Mouse (Mus musculus): ENCODE measurements around the gene 1810065E05Rik. TPM values are rescaled to one million over a fixed set of nuclear protein-coding genes. Genes with fewer than 3 reads are reported as not detected.

Gene 1810065E05Rik
- polyA plus RNA-seq, 1 experiment from 2014 or later = not detected

- no peaks in the 10 kb centered on the region for H3K27me3 ChIP-seq (ENCODE audit: control insufficient read depth, insufficient read depth, low read length)
- H3K4me2 ChIP-seq (ENCODE audit: low read length) = no peak overlapping the region
- 68% methylated on average over 3 of the region's 3 CpGs for WGBS
- no peaks in the 10 kb centered on the region for H3K4me1 ChIP-seq (ENCODE audit: control insufficient read depth in 2 of 2, insufficient read depth in 2 of 2, low read length in 2 of 2)
- H3K27ac ChIP-seq (replicated peaks in 1 of 2; ENCODE audit: control insufficient read depth in 1 of 2, insufficient read depth in 1 of 2, low read depth in 2 of 2, low read length in 2 of 2) = no peak overlapping the region
- H3K9ac ChIP-seq (ENCODE audit: low read length) = no peak overlapping the region
- no peak overlapping the region for H3K4me3 ChIP-seq (ENCODE audit: control insufficient read depth in 1 of 2, insufficient read depth in 1 of 2, low read depth in 1 of 2, low read length in 2 of 2)
- H3K9me3 ChIP-seq (ENCODE audit: control insufficient read depth, low read length) = no peaks in the 10 kb centered on the region
- ATAC-seq (ENCODE audit: insufficient number of reproducible peaks, insufficient read depth, low FRiP score, low read depth) = no peak
- no peaks in the 10 kb centered on the region for H3K36me3 ChIP-seq (ENCODE audit: control insufficient read depth, insufficient read depth, low read length)
These were observed 12.8 kb upstream of the 1810065E05Rik start for GRCm38 (mm10) chr11:58408066-58408465.

DNA sequence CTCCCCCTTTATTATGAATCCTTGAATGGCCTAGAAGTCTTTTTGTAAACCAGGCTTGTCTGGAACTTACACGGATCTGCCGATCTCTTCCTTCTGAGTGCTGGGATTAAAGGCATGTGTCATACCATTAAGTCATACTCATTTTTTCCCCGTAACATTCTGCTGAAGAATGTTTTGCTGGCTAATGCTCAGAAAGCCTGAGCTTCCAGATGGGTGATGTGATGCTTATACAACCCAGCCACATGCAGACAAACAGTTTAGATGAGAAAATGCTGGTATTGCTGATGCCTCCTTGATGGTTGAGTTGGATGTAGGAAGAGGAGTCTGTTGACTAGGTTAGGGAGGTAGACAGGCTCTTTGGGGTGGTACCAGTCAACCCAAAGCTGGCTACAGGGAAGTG is 2.6 kb upstream of the 1810065E05Rik start:
- Histone ChIP-seq H3K4me3 (ENCODE audit: control insufficient read depth in 1 of 2, insufficient read depth in 1 of 2, low read depth in 1 of 2, low read length in 2 of 2) (no peak overlapping the region), H3K4me2 (ENCODE audit: low read length) (no peak overlapping the region), H3K27me3 (ENCODE audit: control insufficient read depth, insufficient read depth, low read length) (no peaks in the 10 kb centered on the region), H3K9me3 (ENCODE audit: control insufficient read depth, low read length) (no peaks in the 10 kb centered on the region), H3K36me3 (ENCODE audit: control insufficient read depth, insufficient read depth, low read length) (no peaks in the 10 kb centered on the region), H3K9ac (ENCODE audit: low read length) (no peak overlapping the region), H3K4me1 (ENCODE audit: control insufficient read depth in 2 of 2, insufficient read depth in 2 of 2, low read length in 2 of 2) (peaks cover 6 to 7% of the 10 kb centered on the region in 2 experiments; a peak in 2 of 4 replicates), H3K27ac (replicated peaks in 1 of 2; ENCODE audit: control insufficient read depth in 1 of 2, insufficient read depth in 1 of 2, low read depth in 2 of 2, low read length in 2 of 2) (no peak overlapping the region)
- no peak for ATAC-seq (ENCODE audit: insufficient number of reproducible peaks, insufficient read depth, low FRiP score, low read depth)
- WGBS = 54% methylated on average over 3 of the region's 3 CpGs

- no peaks in the 10 kb centered on the region for H3K4me1 ChIP-seq (ENCODE audit: control insufficient read depth in 2 of 2, insufficient read depth in 2 of 2, low read length in 2 of 2)
- WGBS = 82% methylated on average over 3 of the region's 3 CpGs
- H3K9ac ChIP-seq (ENCODE audit: low read length) = no peak within 1 kb of the TSS
- no peaks in the 10 kb centered on the region for H3K27me3 ChIP-seq (ENCODE audit: control insufficient read depth, insufficient read depth, low read length)
- H3K36me3 ChIP-seq (ENCODE audit: control insufficient read depth, insufficient read depth, low read length) = no peaks in the 10 kb centered on the region
- no peak within 1 kb of the TSS for H3K4me3 ChIP-seq (ENCODE audit: control insufficient read depth in 1 of 2, insufficient read depth in 1 of 2, low read depth in 1 of 2, low read length in 2 of 2)
- no peaks in the 10 kb centered on the region for H3K9me3 ChIP-seq (ENCODE audit: control insufficient read depth, low read length)
- ATAC-seq (ENCODE audit: insufficient number of reproducible peaks, insufficient read depth, low FRiP score, low read depth) = no peak
- no peak within 1 kb of the TSS for H3K4me2 ChIP-seq (ENCODE audit: low read length)
- H3K27ac ChIP-seq (replicated peaks in 1 of 2; ENCODE audit: control insufficient read depth in 1 of 2, insufficient read depth in 1 of 2, low read depth in 2 of 2, low read length in 2 of 2) = no peak within 1 kb of the TSS
These were observed 11.3 kb downstream of the 1810065E05Rik start, which contains the start of gene Gm12253 for GRCm38 (mm10) chr11:58432259-58432658. Gene Gm12253 (plus strand): TSS chr11:58432559.

GRCm38 (mm10) chr11:58437866-58438265 is 17.0 kb downstream of the 1810065E05Rik start:
- WGBS = 63% methylated on average over 5 of the region's 5 CpGs
- Histone ChIP-seq H3K4me1 (ENCODE audit: control insufficient read depth in 2 of 2, insufficient read depth in 2 of 2, low read length in 2 of 2) (no peaks in the 10 kb centered on the region), H3K27me3 (ENCODE audit: control insufficient read depth, insufficient read depth, low read length) (no peaks in the 10 kb centered on the region), H3K36me3 (ENCODE audit: control insufficient read depth, insufficient read depth, low read length) (no peaks in the 10 kb centered on the region), H3K9ac (ENCODE audit: low read length) (no peak overlapping the region), H3K4me2 (ENCODE audit: low read length) (no peak overlapping the region), H3K4me3 (ENCODE audit: control insufficient read depth in 1 of 2, insufficient read depth in 1 of 2, low read depth in 1 of 2, low read length in 2 of 2) (no peak overlapping the region), H3K27ac (replicated peaks in 1 of 2; ENCODE audit: control insufficient read depth in 1 of 2, insufficient read depth in 1 of 2, low read depth in 2 of 2, low read length in 2 of 2) (no peak overlapping the region), H3K9me3 (ENCODE audit: control insufficient read depth, low read length) (no peaks in the 10 kb centered on the region)
- no peak for ATAC-seq (ENCODE audit: insufficient number of reproducible peaks, insufficient read depth, low FRiP score, low read depth)

- no peak for ATAC-seq (ENCODE audit: insufficient number of reproducible peaks, insufficient read depth, low FRiP score, low read depth)
- H3K4me2 ChIP-seq (ENCODE audit: low read length) = no peak within 1 kb of the TSS
- 93% methylated on average over 9 of the region's 9 CpGs for WGBS
These were observed 31.8 kb downstream of the 1810065E05Rik start, which contains the start of gene Lypd9 for GRCm38 (mm10) chr11:58452759-58453158. Gene Lypd9 (minus strand): TSS chr11:58452923.

GRCm38 (mm10) chr11:58453592-58453991 is 32.7 kb downstream of the 1810065E05Rik start:
- Histone ChIP-seq H3K9ac (ENCODE audit: low read length) (no peak overlapping the region), H3K9me3 (ENCODE audit: control insufficient read depth, low read length) (0 out of 2 replicates have a peak, but pooled peaks cover 4% of the 10 kb centered on the region), H3K4me2 (ENCODE audit: low read length) (no peak overlapping the region), H3K36me3 (ENCODE audit: control insufficient read depth, insufficient read depth, low read length) (no peaks in the 10 kb centered on the region), H3K4me3 (ENCODE audit: control insufficient read depth in 1 of 2, insufficient read depth in 1 of 2, low read depth in 1 of 2, low read length in 2 of 2) (no peak overlapping the region), H3K27me3 (ENCODE audit: control insufficient read depth, insufficient read depth, low read length) (no peaks in the 10 kb centered on the region), H3K27ac (replicated peaks in 1 of 2; ENCODE audit: control insufficient read depth in 1 of 2, insufficient read depth in 1 of 2, low read depth in 2 of 2, low read length in 2 of 2) (no peak overlapping the region), H3K4me1 (ENCODE audit: control insufficient read depth in 2 of 2, insufficient read depth in 2 of 2, low read length in 2 of 2) (no peaks in the 10 kb centered on the region)
- WGBS = 49% methylated on average over 4 of the region's 4 CpGs
- no peak for ATAC-seq (ENCODE audit: insufficient number of reproducible peaks, insufficient read depth, low FRiP score, low read depth)

More at GRCm38 (mm10) chr11:58452759-58453158, 31.8 kb downstream of the 1810065E05Rik start, which contains the start of gene Lypd9:
- Histone ChIP-seq H3K4me1 (ENCODE audit: control insufficient read depth in 2 of 2, insufficient read depth in 2 of 2, low read length in 2 of 2) (no peaks in the 10 kb centered on the region), H3K27ac (replicated peaks in 1 of 2; ENCODE audit: control insufficient read depth in 1 of 2, insufficient read depth in 1 of 2, low read depth in 2 of 2, low read length in 2 of 2) (no peak within 1 kb of the TSS), H3K36me3 (ENCODE audit: control insufficient read depth, insufficient read depth, low read length) (no peaks in the 10 kb centered on the region), H3K4me3 (ENCODE audit: control insufficient read depth in 1 of 2, insufficient read depth in 1 of 2, low read depth in 1 of 2, low read length in 2 of 2) (no peak within 1 kb of the TSS), H3K27me3 (ENCODE audit: control insufficient read depth, insufficient read depth, low read length) (no peaks in the 10 kb centered on the region), H3K9ac (ENCODE audit: low read length) (no peak within 1 kb of the TSS), H3K9me3 (ENCODE audit: control insufficient read depth, low read length) (0 out of 2 replicates have a peak, but pooled peaks cover 7% of the 10 kb centered on the region)

- H3K9ac ChIP-seq (ENCODE audit: low read length) = no peak within 1 kb of the TSS
- no peaks in the 10 kb centered on the region for H3K27me3 ChIP-seq (ENCODE audit: control insufficient read depth, insufficient read depth, low read length)
- H3K9me3 ChIP-seq (ENCODE audit: control insufficient read depth, low read length) = no peaks in the 10 kb centered on the region
- H3K4me1 ChIP-seq (ENCODE audit: control insufficient read depth in 2 of 2, insufficient read depth in 2 of 2, low read length in 2 of 2) = no peaks in the 10 kb centered on the region
- no peak within 1 kb of the TSS for H3K27ac ChIP-seq (replicated peaks in 1 of 2; ENCODE audit: control insufficient read depth in 1 of 2, insufficient read depth in 1 of 2, low read depth in 2 of 2, low read length in 2 of 2)
- ATAC-seq (ENCODE audit: insufficient number of reproducible peaks, insufficient read depth, low FRiP score, low read depth) = no peak
- no peak within 1 kb of the TSS for H3K4me3 ChIP-seq (ENCODE audit: control insufficient read depth in 1 of 2, insufficient read depth in 1 of 2, low read depth in 1 of 2, low read length in 2 of 2)
- H3K36me3 ChIP-seq (ENCODE audit: control insufficient read depth, insufficient read depth, low read length) = no peaks in the 10 kb centered on the region
- no peak within 1 kb of the TSS for H3K4me2 ChIP-seq (ENCODE audit: low read length)
These were observed 41.3 kb downstream of the 1810065E05Rik start, which contains the start of gene Olfr30 for GRCm38 (mm10) chr11:58462170-58462569. Gene Olfr30 (minus strand): TSS chr11:58462270.

Data from heart, embryonic 14.5 days (tissue).